Mouse (Mus musculus) midbrain, embryonic 10.5 days (tissue): ENCODE measurements around the gene Dcaf17. TPM values are rescaled to one million over a fixed set of nuclear protein-coding genes. Genes with fewer than 3 reads are reported as not detected.

Experiments used
- DNase-seq: peaks from one replicate; pipeline ENCODE4 v3.0.0-alpha.2; 2017; ENCODE audit warnings: low spot score
- H3K27ac ChIP-seq: fragments of 300-500 bp; sonication (generic); replicated peaks from 2 replicates; pipeline ENCODE4 v1.5.1; 2016; ENCODE audit warnings: mild to moderate bottlenecking
- H3K27me3 ChIP-seq: fragments of 300-500 bp; sonication (generic); 2 replicates; pipeline ENCODE4 v1.6.1; 2016; ENCODE audit warnings: low read depth, mild to moderate bottlenecking; ENCODE audit not compliant: poor library complexity, severe bottlenecking
- H3K36me3 ChIP-seq: fragments of 300-500 bp; sonication (generic); 2 replicates; pipeline ENCODE4 v1.6.1; 2016; ENCODE audit warnings: mild to moderate bottlenecking, moderate library complexity
- H3K4me1 ChIP-seq: fragments of 300-500 bp; sonication (generic); 2 replicates; pipeline ENCODE4 v1.6.1; 2016
- H3K4me3 ChIP-seq: fragments of 300-500 bp; sonication (generic); 2 replicates; pipeline ENCODE4 v1.5.1; 2016; ENCODE audit warnings: mild to moderate bottlenecking, moderate library complexity
- H3K9me3 ChIP-seq: fragments of 300-500 bp; sonication (generic); replicated peaks from 2 replicates; pipeline ENCODE4 v1.6.1; 2016; ENCODE audit warnings: mild to moderate bottlenecking
- WGBS: fragments of 180-500 bp; shearing (Covaris S2); methylation state at CpG from one replicate; pipeline ENCODE4 v1.1.7; 2016; 5-methylcytosine and 5-hydroxymethylcytosine counted together
- polyA plus RNA-seq: library from polyadenylated mRNA; unstranded; fragments of >200 nt; fragmentation: Nextera tagmentation; extraction: Ambion mirVana; gene quantifications from 2 replicates; pipeline ENCODE4 v1.2.1, GENCODE M21; 2016

Dcaf17 gene
- polyA plus RNA-seq, 1 experiment from 2014 or later: 43.3 TPM

GRCm38 (mm10) chr2:71134041-71134505 lies 78.9 kb downstream of the Dcaf17 start:
- Histone ChIP-seq H3K36me3 (no peaks in the 10 kb centered on the region), H3K4me3 (no peak overlapping the region), H3K27ac (no peak overlapping the region), H3K9me3 (0 out of 2 replicates have a peak, but pooled peaks cover 4% of the 10 kb centered on the region), H3K27me3 (no peaks in the 10 kb centered on the region), H3K4me1 (no peaks in the 10 kb centered on the region)
- no peak for DNase-seq
- 88% methylated on average over 9 of the region's 9 CpGs for WGBS

DNA sequence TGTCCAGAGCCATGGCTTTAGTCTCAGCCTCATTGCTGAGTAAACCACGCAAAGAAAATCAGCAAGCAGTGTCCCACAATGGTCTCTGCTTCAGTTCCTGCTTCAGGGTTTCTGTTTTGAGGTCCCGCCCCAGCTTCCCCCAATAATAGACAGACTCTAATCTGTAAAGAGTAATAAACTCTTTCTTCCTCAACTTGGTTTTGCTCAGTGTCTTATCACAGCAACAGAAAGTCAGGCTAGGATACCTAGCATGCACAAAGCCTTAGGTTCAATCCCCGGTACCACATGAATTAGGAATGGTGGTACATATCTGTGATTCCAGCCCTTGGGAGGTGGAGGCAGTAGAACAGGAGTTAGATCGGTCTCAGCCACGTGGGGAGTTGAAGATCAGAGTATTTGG lies 79.7 kb downstream of the Dcaf17 start:
- no peaks in the 10 kb centered on the region for H3K4me1 ChIP-seq
- DNase-seq: no peak
- H3K36me3 ChIP-seq: no peaks in the 10 kb centered on the region
- WGBS: 75% methylated on average over 5 of the region's 5 CpGs
- H3K27ac ChIP-seq: no peak overlapping the region
- no peaks in the 10 kb centered on the region for H3K27me3 ChIP-seq
- H3K9me3 ChIP-seq: 0 out of 2 replicates have a peak, but pooled peaks cover 4% of the 10 kb centered on the region
- H3K4me3 ChIP-seq: no peak overlapping the region

GRCm38 (mm10) chr2:71140622-71141021 lies 85.5 kb downstream of the Dcaf17 start:
- WGBS: 69% methylated on average over 4 of the region's 4 CpGs
- H3K9me3 ChIP-seq: 0 out of 2 replicates have a peak, but pooled peaks cover 4% of the 10 kb centered on the region
- DNase-seq: no peak

DNA sequence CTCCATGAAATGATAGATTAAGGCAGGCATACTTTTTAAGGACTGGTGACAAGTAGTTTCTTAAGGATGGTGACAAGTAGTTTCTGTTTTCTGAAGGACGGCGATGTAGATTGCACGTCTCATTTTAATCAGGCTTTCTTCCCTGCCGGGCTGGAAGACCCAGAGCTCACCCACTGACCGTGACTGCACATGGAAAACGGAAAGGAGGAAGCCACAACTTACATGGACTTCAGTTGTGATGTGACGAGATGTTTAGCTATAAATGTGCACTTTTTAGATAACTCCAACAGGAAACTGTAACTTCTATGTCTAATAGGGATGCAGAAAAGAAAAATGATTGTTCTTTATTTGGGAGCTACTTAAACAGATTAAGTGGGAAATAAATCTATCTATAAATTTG lies 87.3 kb downstream of the Dcaf17 start:
- Histone ChIP-seq H3K27ac (no peak overlapping the region), H3K4me1 (no peaks in the 10 kb centered on the region), H3K36me3 (no peaks in the 10 kb centered on the region), H3K27me3 (no peaks in the 10 kb centered on the region), H3K4me3 (no peak overlapping the region), H3K9me3 (no peaks in the 10 kb centered on the region)
- 80% methylated on average over 7 of the region's 7 CpGs for WGBS
- no peak for DNase-seq

More at GRCm38 (mm10) chr2:71140622-71141021, 85.5 kb downstream of the Dcaf17 start:
- Histone ChIP-seq H3K4me3 (no peak overlapping the region), H3K27me3 (no peaks in the 10 kb centered on the region), H3K36me3 (no peaks in the 10 kb centered on the region), H3K4me1 (no peaks in the 10 kb centered on the region), H3K27ac (no peak overlapping the region)

- no peak for DNase-seq
- H3K4me1 ChIP-seq: 0 out of 2 replicates have a peak, but pooled peaks cover 2% of the 10 kb centered on the region
- no peak overlapping the region for H3K4me3 ChIP-seq
- no peaks in the 10 kb centered on the region for H3K9me3 ChIP-seq
- no peaks in the 10 kb centered on the region for H3K27me3 ChIP-seq
- H3K36me3 ChIP-seq: no peaks in the 10 kb centered on the region
- 84% methylated on average over 4 of the region's 4 CpGs for WGBS
- no peak overlapping the region for H3K27ac ChIP-seq
Observed at GRCm38 (mm10) chr2:71145853-71146252, 90.7 kb downstream of the Dcaf17 start.

GRCm38 (mm10) chr2:71146266-71146665 lies 91.1 kb downstream of the Dcaf17 start:
- WGBS: 61% methylated on average over 3 of the region's 3 CpGs
- DNase-seq: no peak
- no peaks in the 10 kb centered on the region for H3K9me3 ChIP-seq

GRCm38 (mm10) chr2:71147816-71148215 lies 92.7 kb downstream of the Dcaf17 start:
- H3K36me3 ChIP-seq: no peaks in the 10 kb centered on the region
- H3K4me3 ChIP-seq: no peak overlapping the region
- no peaks in the 10 kb centered on the region for H3K9me3 ChIP-seq
- H3K27me3 ChIP-seq: no peaks in the 10 kb centered on the region
- 0 out of 2 replicates have a peak, but pooled peaks cover 2% of the 10 kb centered on the region for H3K4me1 ChIP-seq
- DNase-seq: no peak
- WGBS: 69% methylated on average over 6 of the region's 6 CpGs
- no peak overlapping the region for H3K27ac ChIP-seq

More at GRCm38 (mm10) chr2:71146266-71146665, 91.1 kb downstream of the Dcaf17 start:
- Histone ChIP-seq H3K36me3 (no peaks in the 10 kb centered on the region), H3K27ac (no peak overlapping the region), H3K4me1 (0 out of 2 replicates have a peak, but pooled peaks cover 2% of the 10 kb centered on the region), H3K4me3 (no peak overlapping the region), H3K27me3 (no peaks in the 10 kb centered on the region)

Other genes starting within 250 kb of the Dcaf17 start
- gene Tlk1, start 229.6 kb upstream of the Dcaf17 start, polyA plus RNA-seq: 30.1 and 30.5 TPM in 2 replicates
- gene Mettl8, start 255 bp downstream of the Dcaf17 start, polyA plus RNA-seq: 20.6 and 21.6 TPM in 2 replicates
- gene Cybrd1, start 62.6 kb downstream of the Dcaf17 start, polyA plus RNA-seq: 0.23 and 0.30 TPM in 2 replicates
- 118 and 143 TPM in 2 replicates for gene Dync1i2, start 156.4 kb downstream of the Dcaf17 start, polyA plus RNA-seq